Mouse (Mus musculus) limb, embryonic 14.5 days (tissue): ENCODE data around the gene Kirrel3. TPM values are rescaled to one million over a fixed set of nuclear protein-coding genes. Genes with fewer than 3 reads are reported as not detected.

Experiments used
- ATAC-seq: fragments of 200-750 bp; cut with Nextera tagmentation; 2 replicates; pipeline ENCODE4 v1.8.0; 2017; ENCODE audit warnings: low read depth, moderate number of reproducible peaks, moderate TSS enrichment; ENCODE audit not compliant: low FRiP score
- DNase-seq: peaks from one replicate; pipeline ENCODE4 v3.0.0-alpha.2; 2015; ENCODE audit warnings: low spot score
- H3K27ac ChIP-seq: fragments of 300-500 bp; sonication (generic); replicated peaks from 2 replicates; pipeline ENCODE4 v1.5.1; 2014; ENCODE audit warnings: low read depth, mild to moderate bottlenecking, low read length, moderate library complexity, mixed read lengths
- H3K27me3 ChIP-seq: fragments of 300-500 bp; sonication (generic); 2 replicates; pipeline ENCODE4 v1.6.1; 2014; ENCODE audit warnings: low read length, mixed read lengths; ENCODE audit not compliant: control insufficient read depth, insufficient read depth
- H3K36me3 ChIP-seq: fragments of 300-500 bp; sonication (generic); 2 replicates; pipeline ENCODE4 v1.6.1; 2014; ENCODE audit warnings: mild to moderate bottlenecking, low read length, moderate library complexity, mixed read lengths; ENCODE audit not compliant: control insufficient read depth, insufficient read depth
- H3K4me1 ChIP-seq: fragments of 300-500 bp; sonication (generic); 2 replicates; pipeline ENCODE4 v1.6.1; 2014; ENCODE audit warnings: antibody characterized with exemption, low read length, mixed read lengths; ENCODE audit not compliant: control insufficient read depth, insufficient read depth
- H3K4me2 ChIP-seq: fragments of 300-500 bp; sonication (generic); replicated peaks from 2 replicates; pipeline ENCODE4 v1.6.1; 2014; ENCODE audit warnings: low read depth, mild to moderate bottlenecking, low read length, moderate library complexity; ENCODE audit not compliant: severe bottlenecking
- H3K4me3 ChIP-seq: fragments of 300-500 bp; sonication (generic); replicated peaks from 2 replicates; pipeline ENCODE4 v1.5.1; 2014; ENCODE audit warnings: low read length
- H3K9ac ChIP-seq: fragments of 300-500 bp; sonication (generic); 2 replicates; pipeline ENCODE4 v1.6.1; 2014; ENCODE audit warnings: mild to moderate bottlenecking, low read depth, low read length, moderate library complexity; ENCODE audit not compliant: severe bottlenecking
- H3K9me3 ChIP-seq: fragments of 300-500 bp; sonication (generic); 2 replicates; pipeline ENCODE4 v1.6.1; 2016; ENCODE audit warnings: low read length; ENCODE audit not compliant: control insufficient read depth
- POLR2A ChIP-seq: fragments of 200-500 bp; IDR thresholded peaks from 2 replicates; pipeline ENCODE4 v1.8.0; 2012; ENCODE audit warnings: inconsistent platforms, mild to moderate bottlenecking, moderate library complexity, borderline replicate concordance; ENCODE audit not compliant: insufficient read depth, insufficient read length; ENCODE audit errors: extremely low read depth
- WGBS: fragments of 180-500 bp; shearing (Covaris S2); extraction: QIAGEN DNeasy Blood & Tissue Kit; methylation state at CpG from one replicate; pipeline ENCODE4 v1.1.7; 2014; 5-methylcytosine and 5-hydroxymethylcytosine counted together
- polyA plus RNA-seq, 2 experiments: library from polyadenylated mRNA; depleted of rRNA in 1 of 2; stranded (reverse) in 1 of 2; unstranded in 1 of 2; fragments of >200 nt; fragmentation: Nextera tagmentation in 1 of 2; extraction: Ambion mirVana in 1 of 2; gene quantifications; 2 replicates each; pipeline versions ENCODE4 v1.2.1 to v1.2.3; 2012 to 2014

Gene Kirrel3
- polyA plus RNA-seq, 2 experiments: 10.1 to 14.6 TPM

- no peak for TF ChIP-seq POLR2A
- H3K27me3 ChIP-seq: no peaks in the 10 kb centered on the region
- no peak overlapping the region for H3K9ac ChIP-seq
- ATAC-seq: no peak
- no peaks in the 10 kb centered on the region for H3K4me1 ChIP-seq
- no peak overlapping the region for H3K4me2 ChIP-seq
- WGBS: 80% methylated on average over 5 of the region's 5 CpGs
- H3K36me3 ChIP-seq: no peaks in the 10 kb centered on the region
- H3K27ac ChIP-seq: no peak overlapping the region
- DNase-seq: no peak
- H3K9me3 ChIP-seq: no peaks in the 10 kb centered on the region
- no peak overlapping the region for H3K4me3 ChIP-seq
Measured at GRCm38 (mm10) chr9:34939621-34940020, 453.9 kb downstream of the Kirrel3 start.

GRCm38 (mm10) chr9:34942122-34942831, 456.6 kb downstream of the Kirrel3 start:
- no peak for TF ChIP-seq POLR2A
- Histone ChIP-seq H3K27me3 (no peaks in the 10 kb centered on the region), H3K4me3 (no peak overlapping the region), H3K9ac (no peak overlapping the region), H3K9me3 (no peaks in the 10 kb centered on the region), H3K27ac (no peak overlapping the region), H3K4me1 (no peaks in the 10 kb centered on the region), H3K4me2 (no peak overlapping the region), H3K36me3 (no peaks in the 10 kb centered on the region)
- DNase-seq (no peak), ATAC-seq (no peak)
- 82% methylated on average over 6 of the region's 6 CpGs for WGBS

- DNase-seq (no peak), ATAC-seq (no peak)
- Histone ChIP-seq H3K27me3 (no peaks in the 10 kb centered on the region), H3K36me3 (no peaks in the 10 kb centered on the region), H3K9ac (no peak overlapping the region), H3K4me2 (no peak overlapping the region), H3K4me1 (no peaks in the 10 kb centered on the region), H3K4me3 (no peak overlapping the region), H3K9me3 (no peaks in the 10 kb centered on the region), H3K27ac (no peak overlapping the region)
- 85% methylated on average over 7 of the region's 7 CpGs for WGBS
- TF ChIP-seq POLR2A: no peak
Measured at GRCm38 (mm10) chr9:34942996-34943395, 457.3 kb downstream of the Kirrel3 start.

GRCm38 (mm10) chr9:34945301-34945700, 459.6 kb downstream of the Kirrel3 start:
- DNase-seq: no peak
- 0 out of 2 replicates have a peak, but pooled peaks have one; percentile 50 for ATAC-seq
- Histone ChIP-seq H3K27me3 (no peaks in the 10 kb centered on the region), H3K36me3 (no peaks in the 10 kb centered on the region), H3K4me2 (no peak overlapping the region), H3K9ac (no peak overlapping the region), H3K4me1 (no peaks in the 10 kb centered on the region), H3K9me3 (no peaks in the 10 kb centered on the region), H3K27ac (no peak overlapping the region), H3K4me3 (no peak overlapping the region)
- WGBS: 76% methylated on average over 9 of the region's 9 CpGs
- no peak for TF ChIP-seq POLR2A

- Histone ChIP-seq H3K36me3 (no peaks in the 10 kb centered on the region), H3K9me3 (no peaks in the 10 kb centered on the region), H3K4me3 (no peak overlapping the region), H3K27me3 (no peaks in the 10 kb centered on the region), H3K4me2 (no peak overlapping the region), H3K4me1 (no peaks in the 10 kb centered on the region), H3K9ac (no peak overlapping the region), H3K27ac (no peak overlapping the region)
- WGBS: 17% methylated on average over 6 of the region's 6 CpGs
- DNase-seq: no peak
- no peak for TF ChIP-seq POLR2A
- no peak for ATAC-seq
Measured at GRCm38 (mm10) chr9:34947258-34947657, 461.6 kb downstream of the Kirrel3 start.

- H3K9me3 ChIP-seq: no peaks in the 10 kb centered on the region
- no peak overlapping the region for H3K9ac ChIP-seq
- H3K4me1 ChIP-seq: no peaks in the 10 kb centered on the region
- H3K27me3 ChIP-seq: no peaks in the 10 kb centered on the region
- DNase-seq (no peak), ATAC-seq (no peak)
- H3K4me3 ChIP-seq: no peak overlapping the region
- TF ChIP-seq POLR2A: no peak
- no peak overlapping the region for H3K4me2 ChIP-seq
- no peaks in the 10 kb centered on the region for H3K36me3 ChIP-seq
- no peak overlapping the region for H3K27ac ChIP-seq
Measured at GRCm38 (mm10) chr9:34947717-34948116, 462.0 kb downstream of the Kirrel3 start.
